Mouse (Mus musculus) cortical plate, adult 2 months (tissue): ENCODE data around the gene Slc26a10.

Experiments used
- CTCF ChIP-seq: fragments of 200-500 bp; IDR thresholded peaks from 2 replicates; pipeline ENCODE4 v1.5.1; 2011; ENCODE audit warnings: mild to moderate bottlenecking, control low read depth, low read length; ENCODE audit not compliant: insufficient read depth; ENCODE audit errors: extremely low read depth
- POLR2A ChIP-seq: fragments of 200-500 bp; IDR thresholded peaks from 2 replicates; pipeline ENCODE4 v1.6.1; 2011; ENCODE audit warnings: mild to moderate bottlenecking, low read length, control low read depth; ENCODE audit not compliant: insufficient read depth; ENCODE audit errors: extremely low read depth

GRCm38 (mm10) chr10:127170837-127171272 lies 9.6 kb downstream of the Slc26a10 start:
- TF ChIP-seq CTCF = peak; percentile 56
- no peak for TF ChIP-seq POLR2A
